Mouse (Mus musculus): ENCODE measurements around the gene Ank2.

DNA sequence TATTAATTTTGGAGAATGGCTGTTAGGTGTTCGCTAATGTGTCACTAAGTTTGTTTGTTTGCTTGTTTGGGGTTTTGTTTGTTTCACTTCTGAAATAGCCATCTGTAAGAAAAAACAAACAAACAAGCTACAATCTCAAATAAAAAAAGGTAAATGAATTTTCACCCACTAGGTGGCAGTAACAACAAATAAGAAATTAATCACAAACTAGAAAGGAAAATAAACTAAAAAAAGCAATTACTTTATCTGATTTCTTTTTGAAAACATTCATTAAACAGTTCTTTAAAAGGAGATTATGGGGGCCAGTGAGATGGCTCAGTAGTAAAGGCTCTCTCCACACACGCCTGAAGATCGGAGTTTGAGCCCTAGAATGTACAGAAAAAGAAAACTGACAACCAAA lies 189.1 kb downstream of the Ank2 start:
- TF ChIP-seq CTCF (IDR thresholded peaks at IDR 0.05; ENCODE audit: extremely low read depth, insufficient read depth, low read length) (no peak), POLR2A (IDR thresholded peaks at IDR 0.05; ENCODE audit: extremely low read depth, insufficient read depth, low read length) (no peak)

Measured in cortical plate, adult 2 months (tissue).